Mouse (Mus musculus) midbrain, embryonic 14.5 days (tissue): ENCODE data around the gene Dmpk. TPM values are rescaled to one million over a fixed set of nuclear protein-coding genes. Genes with fewer than 3 reads are reported as not detected.
A peak's percentile ranks its signal among the peaks of the same experiment; 100 is the strongest.

Source experiments
- ATAC-seq: fragments of 200-750 bp; cut with Nextera tagmentation; 2 replicates; pipeline ENCODE4 v1.8.0; 2017; ENCODE audit warnings: moderate number of reproducible peaks, moderate library complexity; ENCODE audit not compliant: low FRiP score, low TSS enrichment
- DNase-seq: peaks from one replicate; pipeline ENCODE4 v3.0.0-alpha.2; 2015
- H3K27ac ChIP-seq: fragments of 300-500 bp; sonication (generic); replicated peaks from 2 replicates; pipeline ENCODE4 v1.5.1; 2014; ENCODE audit warnings: mild to moderate bottlenecking, low read depth, low read length, moderate library complexity
- H3K27me3 ChIP-seq: fragments of 300-500 bp; sonication (generic); 2 replicates; pipeline ENCODE4 v1.6.1; 2014; ENCODE audit warnings: low read length, control low read depth, mixed read lengths; ENCODE audit not compliant: control insufficient read depth, insufficient read depth
- H3K36me3 ChIP-seq: fragments of 300-500 bp; sonication (generic); 2 replicates; pipeline ENCODE4 v1.6.1; 2014; ENCODE audit warnings: low read length, control low read depth; ENCODE audit not compliant: control insufficient read depth, insufficient read depth
- H3K4me1 ChIP-seq: fragments of 300-500 bp; sonication (generic); 2 replicates; pipeline ENCODE4 v1.6.1; 2014; ENCODE audit warnings: mild to moderate bottlenecking, antibody characterized with exemption, low read length, control low read depth; ENCODE audit not compliant: control insufficient read depth, insufficient read depth
- H3K4me2 ChIP-seq: fragments of 300-500 bp; sonication (generic); 2 replicates; pipeline ENCODE4 v1.6.1; 2014; ENCODE audit warnings: mild to moderate bottlenecking, low read length, moderate library complexity
- H3K4me3 ChIP-seq: fragments of 300-500 bp; sonication (generic); replicated peaks from 2 replicates; pipeline ENCODE4 v1.5.1; 2014; ENCODE audit warnings: low read depth, low read length
- H3K9ac ChIP-seq: fragments of 300-500 bp; sonication (generic); replicated peaks from 2 replicates; pipeline ENCODE4 v1.6.1; 2014; ENCODE audit warnings: mild to moderate bottlenecking, low read length, moderate library complexity
- H3K9me3 ChIP-seq: fragments of 300-500 bp; sonication (generic); 2 replicates; pipeline ENCODE4 v1.6.1; 2016; ENCODE audit warnings: low read length, control low read depth, mixed read lengths; ENCODE audit not compliant: control insufficient read depth
- WGBS: fragments of 180-500 bp; shearing (Covaris S2); extraction: QIAGEN DNeasy Blood & Tissue Kit; methylation state at CpG from one replicate; pipeline ENCODE4 v1.1.7; 2014; 5-methylcytosine and 5-hydroxymethylcytosine counted together
- microRNA-seq: library from miRNA; unstranded; fragments of <30 nt; microRNA quantifications from one replicate; pipeline ENCODE4, GENCODE M21; 2016
- polyA plus RNA-seq: library from polyadenylated mRNA; unstranded; fragments of >200 nt; fragmentation: Nextera tagmentation; extraction: Ambion mirVana; gene quantifications from 2 replicates; pipeline ENCODE4 v1.2.1, GENCODE M21; 2014

Dmpk gene
- polyA plus RNA-seq, 1 experiment from 2014 or later: 9.8 TPM

- ATAC-seq (peak; percentile 99), DNase-seq (peak; percentile 98)
- Histone ChIP-seq H3K4me2 (peak overlapping the region; percentile 68), H3K4me3 (peak overlapping the region; percentile 47), H3K27me3 (no peaks in the 10 kb centered on the region), H3K9ac (peak overlapping the region; percentile 52), H3K9me3 (no peaks in the 10 kb centered on the region), H3K36me3 (peaks cover 17% of the 10 kb centered on the region), H3K4me1 (peaks cover 9% of the 10 kb centered on the region; the same call in 1 of the 2 replicates), H3K27ac (peak overlapping the region; percentile 89)
- under 1% methylated on average over 39 of the region's 39 CpGs for WGBS
Observed at GRCm38 (mm10) chr7:19131324-19131848, 47.7 kb downstream of the Dmpk start.

DNA sequence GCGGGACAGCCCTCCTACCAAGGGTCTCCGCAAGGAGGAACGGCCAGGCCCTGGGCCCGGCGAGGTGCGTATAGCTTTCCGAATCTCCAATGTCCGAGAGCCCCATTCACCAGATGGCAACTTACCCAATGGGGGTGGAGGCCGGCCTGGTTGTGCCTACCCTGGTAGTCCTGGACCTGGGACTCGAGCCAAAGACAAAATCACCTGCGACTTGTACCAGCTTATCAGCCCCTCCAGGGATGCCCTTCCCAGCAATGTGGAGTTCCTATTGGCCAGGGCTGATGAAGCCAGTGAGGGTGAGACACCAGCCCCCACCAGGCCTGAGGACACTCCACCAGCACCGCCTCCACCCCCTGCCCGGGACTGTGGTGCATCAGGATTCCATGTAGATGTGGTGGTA, 52.5 kb downstream of the Dmpk start:
- Histone ChIP-seq H3K4me3 (no peak overlapping the region), H3K9me3 (no peaks in the 10 kb centered on the region), H3K4me1 (peaks cover 6% of the 10 kb centered on the region; the same call in 1 of the 2 replicates), H3K4me2 (no peak overlapping the region), H3K36me3 (peaks cover 59% of the 10 kb centered on the region), H3K27ac (no peak overlapping the region), H3K9ac (no peak overlapping the region), H3K27me3 (no peaks in the 10 kb centered on the region)
- WGBS: 95% methylated on average over 13 of the region's 13 CpGs
- ATAC-seq (no peak), DNase-seq (no peak)

- H3K36me3 ChIP-seq: peaks cover 61% of the 10 kb centered on the region
Observed at GRCm38 (mm10) chr7:19136673-19137334, 53.2 kb downstream of the Dmpk start.

GRCm38 (mm10) chr7:19137380-19137779, 53.7 kb downstream of the Dmpk start:
- 48% methylated on average over 5 of the region's 5 CpGs for WGBS

More at GRCm38 (mm10) chr7:19136673-19137334, 53.2 kb downstream of the Dmpk start:
- Histone ChIP-seq H3K4me2 (no peak overlapping the region), H3K4me3 (no peak overlapping the region), H3K9me3 (no peaks in the 10 kb centered on the region), H3K4me1 (peaks cover 5% of the 10 kb centered on the region; the same call in 1 of the 2 replicates), H3K27ac (no peak overlapping the region), H3K27me3 (no peaks in the 10 kb centered on the region), H3K9ac (no peak overlapping the region)
- peak; percentile 24; the same call in 1 of the 2 replicates for ATAC-seq
- WGBS: 95% methylated on average over 38 of the region's 38 CpGs
- no peak for DNase-seq

More at GRCm38 (mm10) chr7:19137380-19137779, 53.7 kb downstream of the Dmpk start:
- no peaks in the 10 kb centered on the region for H3K27me3 ChIP-seq
- no peaks in the 10 kb centered on the region for H3K9me3 ChIP-seq
- DNase-seq: peak; percentile 56
- peaks cover 65% of the 10 kb centered on the region for H3K36me3 ChIP-seq
- no peak overlapping the region for H3K27ac ChIP-seq
- H3K4me1 ChIP-seq: no peaks in the 10 kb centered on the region
- no peak overlapping the region for H3K4me3 ChIP-seq
- H3K4me2 ChIP-seq: no peak overlapping the region
- H3K9ac ChIP-seq: no peak overlapping the region
- ATAC-seq: no peak

Small RNAs within 50 kb of the gene (microRNA-seq; reads per million reads assigned to microRNA genes)
- 0.44 reads per million for gene Mir3100

Other genes with a start within 250 kb of the Dmpk start
- 0.18 and 0.43 TPM in 2 replicates for gene Mill2, start 243.9 kb upstream of the Dmpk start, polyA plus RNA-seq
- gene Pglyrp1, start 212.5 kb upstream of the Dmpk start, polyA plus RNA-seq: 18.9 and 20.7 TPM in 2 replicates
- 16.1 and 18.5 TPM in 2 replicates for gene Ccdc61, start 173.4 kb upstream of the Dmpk start, polyA plus RNA-seq
- 18.6 and 20.7 TPM in 2 replicates for gene Nova2, start 158.0 kb upstream of the Dmpk start, polyA plus RNA-seq
- gene Nanos2, start 96.4 kb upstream of the Dmpk start, polyA plus RNA-seq: 0.58 and 0.86 TPM in 2 replicates
- gene Mypop, start 92.6 kb upstream of the Dmpk start, polyA plus RNA-seq: 4.2 and 4.8 TPM in 2 replicates
- gene Irf2bp1, start 79.8 kb upstream of the Dmpk start, polyA plus RNA-seq: 30.8 and 34.2 TPM in 2 replicates
- not detected in 2 replicates for gene Foxa3, start 60.3 kb upstream of the Dmpk start, polyA plus RNA-seq
- 18.1 and 28.1 TPM in 2 replicates for gene Sympk, start 59.5 kb upstream of the Dmpk start, polyA plus RNA-seq
- 0.12 and 0.21 TPM in 2 replicates for gene Rsph6a, start 29.2 kb upstream of the Dmpk start, polyA plus RNA-seq
- gene Dmwd, start 7.6 kb upstream of the Dmpk start, polyA plus RNA-seq: 33.2 and 39.2 TPM in 2 replicates
- 1.5 and 2.5 TPM in 2 replicates for gene Six5, start 10.7 kb downstream of the Dmpk start, polyA plus RNA-seq
- gene Gm4969, start 34.5 kb downstream of the Dmpk start, polyA plus RNA-seq: 5.2 and 5.8 TPM in 2 replicates
- gene Fbxo46, start 36.0 kb downstream of the Dmpk start, polyA plus RNA-seq: 11.3 and 13.8 TPM in 2 replicates
- 18.5 and 20.0 TPM in 2 replicates for gene Qpctl, start 65.4 kb downstream of the Dmpk start, polyA plus RNA-seq
- 112 and 130 TPM in 2 replicates for gene Snrpd2, start 65.9 kb downstream of the Dmpk start, polyA plus RNA-seq
- 2.6 and 3.1 TPM in 2 replicates for gene Gipr, start 82.3 kb downstream of the Dmpk start, polyA plus RNA-seq
- 2.6 and 9.3 TPM in 2 replicates for gene Eml2, start 92.6 kb downstream of the Dmpk start, polyA plus RNA-seq
- 1.8 and 2.5 TPM in 2 replicates for gene Gpr4, start 128.7 kb downstream of the Dmpk start, polyA plus RNA-seq
- 33.2 and 35.0 TPM in 2 replicates for gene Opa3, start 144.5 kb downstream of the Dmpk start, polyA plus RNA-seq
- gene Vasp, start 188.0 kb downstream of the Dmpk start, polyA plus RNA-seq: 28.9 and 29.1 TPM in 2 replicates
- gene Ppm1n, start 196.2 kb downstream of the Dmpk start, polyA plus RNA-seq: 0.62 and 1.2 TPM in 2 replicates
- 100.0 and 101 TPM in 2 replicates for gene Rtn2, start 198.8 kb downstream of the Dmpk start, polyA plus RNA-seq
- not detected in 2 replicates for gene Fosb, start 226.2 kb downstream of the Dmpk start, polyA plus RNA-seq